Mouse (Mus musculus): ENCODE results near the gene Olfr921.

Olfr921 gene

DNA sequence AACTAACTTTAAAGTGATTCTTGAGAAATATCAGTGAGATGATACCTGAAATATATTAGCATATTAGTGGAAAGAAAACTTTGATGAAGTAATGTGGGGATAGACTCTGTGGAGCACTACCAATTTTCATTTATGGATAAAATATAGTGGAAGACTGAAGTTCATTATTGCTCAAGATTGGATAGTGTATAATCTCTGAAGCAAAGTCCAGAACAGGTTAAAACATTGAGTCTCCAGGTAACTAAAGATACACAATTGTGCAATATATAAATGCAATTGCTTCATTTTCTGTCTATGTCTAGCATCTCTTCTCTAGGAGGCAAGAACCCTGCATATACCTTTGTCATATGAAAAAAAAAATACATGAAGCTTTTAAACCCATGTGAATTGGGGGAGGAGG lies at the start of gene Olfr921:
Gene Olfr921, plus strand, starts transcription at position 301 of the 400 bp plus-strand sequence.
- no peak for DNase-seq

DNA sequence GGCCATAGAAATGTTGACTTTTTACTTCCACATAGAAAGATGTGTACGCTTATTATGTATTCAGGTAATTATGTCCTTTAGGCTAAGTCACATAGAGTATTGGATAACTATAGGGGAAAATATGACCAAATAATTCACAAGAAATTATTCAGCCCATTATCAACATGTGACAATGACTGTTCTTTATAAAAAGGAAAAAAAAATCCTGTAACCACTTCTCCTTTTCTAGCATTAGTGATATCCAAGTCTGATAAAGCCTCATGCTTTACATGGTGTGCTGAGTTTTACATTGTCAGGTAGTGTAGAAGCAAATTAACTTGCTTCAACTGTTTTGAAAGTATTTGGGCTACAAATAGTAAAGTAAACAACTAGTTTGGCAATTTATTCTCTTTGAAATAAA lies 48.8 kb upstream of the Olfr921 start:
- no peak for DNase-seq

DNA sequence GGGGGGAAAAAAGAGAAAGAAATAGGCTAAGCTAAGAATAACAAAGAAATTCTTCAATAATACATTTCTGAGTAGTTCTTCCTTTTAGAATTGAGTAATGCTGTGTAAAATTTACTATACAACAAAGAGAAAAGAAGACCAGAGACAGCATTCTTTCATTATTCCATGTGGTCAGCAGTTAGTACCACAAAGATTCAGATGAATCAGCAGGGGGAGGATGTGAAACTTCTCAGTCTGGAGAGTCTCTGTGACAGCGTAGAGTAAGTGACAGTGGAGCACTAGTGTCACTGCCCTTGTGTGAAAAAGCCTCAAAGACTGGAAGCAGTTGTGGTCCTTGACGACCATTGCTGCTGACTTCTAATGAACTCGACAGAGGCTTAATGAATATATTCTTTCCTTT lies 44.6 kb upstream of the Olfr921 start:
- no peak for DNase-seq

DNA sequence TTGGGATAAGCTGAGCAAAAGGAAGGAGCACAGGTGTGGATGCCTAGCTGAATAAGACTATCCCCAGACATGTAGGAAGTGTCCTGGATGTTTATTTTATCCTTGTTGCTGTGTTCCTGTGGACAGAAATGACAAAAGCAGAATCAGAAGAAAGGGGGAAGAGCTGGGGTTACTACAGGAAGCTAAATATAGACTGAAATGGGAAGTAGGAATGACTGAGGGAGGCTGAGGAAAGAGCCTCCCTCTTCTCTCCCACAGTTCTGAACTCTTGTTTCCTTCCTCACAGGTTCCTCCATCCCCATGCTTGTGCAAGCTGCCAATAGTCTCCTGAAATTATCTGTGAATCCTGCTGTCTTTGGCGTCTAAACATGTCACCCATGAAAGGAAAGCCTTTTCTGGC lies 31.5 kb upstream of the Olfr921 start:
- DNase-seq, result no peak

GRCm38 (mm10) chr9:38744619-38745315 lies 28.1 kb upstream of the Olfr921 start:
- DNase-seq, result no peak

DNA sequence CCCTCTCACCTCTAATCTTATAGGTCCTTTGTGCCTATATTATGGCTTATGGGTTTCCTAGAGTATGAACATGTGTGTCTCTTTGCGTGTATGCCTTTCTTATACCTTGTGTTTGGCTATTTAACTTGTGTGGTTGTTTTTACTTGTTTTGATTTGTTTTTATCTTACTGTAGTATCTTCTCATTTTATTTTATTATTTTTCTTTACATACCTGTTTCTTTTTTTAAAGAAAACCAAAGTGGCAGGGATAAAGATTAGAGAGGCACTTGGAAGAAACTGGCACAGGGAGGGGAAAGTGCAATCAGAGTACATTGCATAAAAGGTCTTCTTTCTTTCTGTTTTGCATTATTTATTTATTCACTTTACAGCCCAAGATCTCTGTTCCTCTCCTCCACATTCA lies 20.9 kb upstream of the Olfr921 start, which contains the start of gene Olfr920:
Gene Olfr920, plus strand, starts transcription at position 301 of the 400 bp plus-strand sequence.
- DNase-seq, result no peak

DNA sequence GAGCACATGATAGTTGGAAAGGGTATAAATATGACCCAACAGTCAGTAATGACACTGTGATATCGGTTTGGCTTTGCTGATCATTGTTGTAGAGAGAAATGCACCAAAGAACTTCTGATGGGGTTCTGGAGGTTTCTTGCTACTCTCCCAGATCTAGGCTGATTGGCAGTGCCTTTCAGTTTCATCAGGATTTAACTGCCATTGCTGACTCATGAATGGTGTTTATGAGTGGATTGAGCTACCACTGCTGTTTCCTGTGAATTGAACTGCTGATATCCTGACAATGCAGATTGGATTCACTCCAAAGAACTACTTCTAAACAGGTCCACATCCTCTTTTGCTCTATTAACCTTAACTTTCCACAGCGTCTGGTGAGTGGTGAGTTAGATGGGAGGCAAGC lies 19.8 kb downstream of the Olfr921 start:
- no peak for DNase-seq

DNA sequence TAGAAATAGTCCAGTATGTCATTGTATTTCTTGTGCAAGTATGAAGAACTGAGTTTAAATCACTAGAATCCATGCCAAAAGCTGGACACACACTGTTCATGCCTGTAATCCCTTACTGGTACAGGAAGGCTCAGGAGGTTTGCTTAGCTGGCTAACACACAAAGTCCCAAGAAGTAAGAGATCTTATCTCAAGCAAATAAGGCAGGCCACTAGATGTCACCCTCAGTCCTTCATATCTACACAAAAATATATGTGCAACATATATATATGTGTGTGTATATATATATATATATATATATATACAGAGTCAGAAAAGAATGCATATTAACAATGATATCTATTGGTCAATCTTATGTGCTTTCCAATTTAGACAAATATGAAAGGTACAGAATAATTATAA lies 32.8 kb downstream of the Olfr921 start:
- no peak for DNase-seq

- DNase-seq, result no peak
Measured at GRCm38 (mm10) chr9:38814314-38814713, 41.4 kb downstream of the Olfr921 start, which contains the start of gene Olfr922. Gene Olfr922, plus strand, starts transcription at chr9:38814614.

GRCm38 (mm10) chr9:38815458-38815986 lies 42.7 kb downstream of the Olfr921 start:
- DNase-seq, result no peak

DNA sequence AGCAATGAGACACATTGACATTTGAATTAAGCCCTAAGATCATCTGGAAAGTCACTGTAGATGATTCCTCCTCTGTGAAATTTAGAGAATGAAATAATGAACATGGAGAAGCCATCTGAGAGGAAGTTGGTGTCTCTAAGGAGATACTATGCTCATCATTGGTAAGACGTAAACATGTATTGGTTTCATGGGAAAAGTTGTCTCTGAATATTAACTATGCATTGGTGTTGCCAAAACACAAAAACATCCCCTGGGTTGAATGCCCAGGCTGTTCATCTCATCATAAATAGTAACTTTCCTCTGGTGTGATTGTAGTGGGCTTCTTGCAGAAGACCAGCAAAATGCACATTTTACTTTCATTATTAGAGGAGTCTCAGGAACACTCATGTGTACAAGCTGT lies 53.4 kb downstream of the Olfr921 start, which contains the start of gene Olfr923:
Gene Olfr923, plus strand, starts transcription at position 301 of the 400 bp plus-strand sequence.
- DNase-seq, result no peak

Data from cerebellum, postnatal 36 days (tissue).